Mouse (Mus musculus): ENCODE data around the gene Arntl2. TPM values are rescaled to one million over a fixed set of nuclear protein-coding genes. Genes with fewer than 3 reads are reported as not detected.

The Arntl2 gene
- not detected for total RNA-seq (2023)

DNA sequence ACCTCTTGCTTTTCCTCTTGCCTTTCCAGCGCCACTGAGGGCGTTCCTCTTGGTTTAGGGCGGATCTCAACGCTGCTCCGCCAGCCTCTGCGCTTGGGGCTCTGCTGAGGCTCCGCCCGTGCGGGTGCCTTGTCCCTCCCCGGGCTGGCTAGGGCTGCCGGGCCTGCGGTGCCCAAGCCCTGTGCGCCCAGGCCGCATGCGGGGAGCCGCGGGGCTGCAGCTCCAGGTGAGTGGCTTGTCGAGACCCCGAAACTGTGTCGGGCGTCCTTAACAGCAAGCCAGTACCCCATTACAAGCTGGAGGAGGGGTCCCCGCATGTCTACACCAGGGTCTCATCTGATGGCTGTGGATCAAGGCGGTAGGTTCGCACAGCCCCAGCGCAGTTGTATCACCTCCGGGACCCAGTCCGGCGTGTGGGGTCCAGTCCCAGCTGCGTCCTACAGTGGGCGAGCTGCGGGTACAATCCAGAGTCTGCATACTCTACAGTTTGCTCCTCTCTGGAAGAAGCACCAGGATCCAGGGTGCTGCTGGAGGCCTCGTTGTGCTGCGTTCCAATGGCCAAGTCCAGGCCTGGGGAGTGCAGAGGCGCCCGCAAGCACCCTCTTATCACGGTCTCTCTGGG lies at the start of gene Arntl2:
Arntl2 (plus strand) TSS at position 132 of the 622 bp plus-strand sequence.

GRCm38 (mm10) chr6:146850050-146850449 lies 54.2 kb downstream of the Arntl2 start, which contains the start of gene Smco2:
Gene Smco2, plus strand, starts transcription at chr6:146850104.

Other genes starting within 250 kb of the Arntl2 start
- gene Fgfr1op2, start 218.9 kb upstream of the Arntl2 start, total RNA-seq (2023) = 10 to 100 TPM; 85.2 to 87.9 TPM
- 10 to 100 TPM; 34.9 to 39.5 TPM for gene Ints13, start 218.2 kb upstream of the Arntl2 start, total RNA-seq (2023)
- gene Med21, start 153.5 kb upstream of the Arntl2 start, total RNA-seq (2023) = 10 to 100 TPM; 42.0 to 43.9 TPM
- gene Tm7sf3, start 153.2 kb upstream of the Arntl2 start, total RNA-seq (2023) = 10 to 100 TPM; 24.4 to 27.9 TPM
- gene Stk38l, start 71.1 kb upstream of the Arntl2 start, total RNA-seq (2023) = 1 to 10 TPM; 7.4 to 7.8 TPM
- not detected for gene Smco2, start 54.0 kb downstream of the Arntl2 start, total RNA-seq (2023)
- 1 to 10 TPM; 2.8 to 6.2 TPM for gene Ppfibp1, start 92.4 kb downstream of the Arntl2 start, total RNA-seq (2023)
- gene 1700034J05Rik, start 158.4 kb downstream of the Arntl2 start, total RNA-seq (2023) = not detected
- under 1 TPM; 0.40 to 0.48 TPM for gene Rep15, start 236.5 kb downstream of the Arntl2 start, total RNA-seq (2023)
- 10 to 100 TPM; 27.4 to 28.8 TPM for gene Mrps35, start 246.7 kb downstream of the Arntl2 start, total RNA-seq (2023)

All from neutrophil, adult 83 days (primary cell).